Mouse (Mus musculus): Measurements from ENCODE around the gene Rnf227. TPM values are rescaled to one million over a fixed set of nuclear protein-coding genes. Genes with fewer than 3 reads are reported as not detected.

The Rnf227 gene
- total RNA-seq, 2 experiments from 2014 or later: not detected

GRCm38 (mm10) chr11:69368356-69369214, 28.3 kb downstream of the Rnf227 start:
- peak; percentile 67 for DNase-seq
- H3K4me3 ChIP-seq: peak overlapping the region; percentile 89
- intact Hi-C loops (cut with DNase I): no loop called here

GRCm38 (mm10) chr11:69369215-69369989, 29.1 kb downstream of the Rnf227 start, which contains the start of gene Chd3:
TSS of gene Chd3 (minus strand) at chr11:69369406.
- peak; percentile 36 for DNase-seq
- H3K4me3 ChIP-seq: peak within 1 kb of the TSS; percentile 89
- no peak for TF ChIP-seq CTCF (IDR thresholded peaks at IDR 0.05)
- intact Hi-C loops (cut with DNase I): no loop called here
- H3K27ac ChIP-seq: peak within 1 kb of the TSS; percentile 94

More at GRCm38 (mm10) chr11:69368356-69369214, 28.3 kb downstream of the Rnf227 start:
- H3K27ac ChIP-seq: peak overlapping the region; percentile 94
- no peak for TF ChIP-seq CTCF (IDR thresholded peaks at IDR 0.05)

- intact Hi-C loops (cut with DNase I): no loop called here
- DNase-seq: no peak
- H3K4me3 ChIP-seq: peak overlapping the region; percentile 89; the same call in 1 of the 2 replicates
- no peak for TF ChIP-seq CTCF (IDR thresholded peaks at IDR 0.05)
- H3K27ac ChIP-seq: peak overlapping the region; percentile 35; the same call in 1 of the 2 replicates
Observed at GRCm38 (mm10) chr11:69369990-69370816, 29.9 kb downstream of the Rnf227 start.

GRCm38 (mm10) chr11:69370817-69371215, 30.6 kb downstream of the Rnf227 start:
- TF ChIP-seq CTCF (IDR thresholded peaks at IDR 0.05): no peak
- no peak for DNase-seq
- no peak overlapping the region for H3K4me3 ChIP-seq
- intact Hi-C loops (cut with DNase I): no loop called here
- peak overlapping the region; percentile 35; the same call in 1 of the 2 replicates for H3K27ac ChIP-seq

- no peak for DNase-seq
- no peak for TF ChIP-seq CTCF (IDR thresholded peaks at IDR 0.05)
- no peak overlapping the region for H3K4me3 ChIP-seq
- intact Hi-C loops (cut with DNase I): no loop called here
- no peak overlapping the region for H3K27ac ChIP-seq
Observed at GRCm38 (mm10) chr11:69371601-69372000, 31.3 kb downstream of the Rnf227 start.

- intact Hi-C loops (cut with DNase I): no loop called here
- no peak overlapping the region for H3K27ac ChIP-seq
- no peak for DNase-seq
- no peak for TF ChIP-seq CTCF (IDR thresholded peaks at IDR 0.05)
- H3K4me3 ChIP-seq: no peak overlapping the region
Observed at GRCm38 (mm10) chr11:69372056-69372779, 32.0 kb downstream of the Rnf227 start.

- DNase-seq: no peak
- TF ChIP-seq CTCF (IDR thresholded peaks at IDR 0.05): peak; percentile 51
- Histone ChIP-seq H3K4me3 (no peak overlapping the region), H3K27ac (no peak overlapping the region)
- intact Hi-C loops (cut with DNase I): no loop called here
Observed at GRCm38 (mm10) chr11:69372780-69373170, 32.5 kb downstream of the Rnf227 start.

GRCm38 (mm10) chr11:69373223-69373965, 33.1 kb downstream of the Rnf227 start:
- intact Hi-C loops (cut with DNase I): no loop called here
- no peak for DNase-seq
- no peak overlapping the region for H3K4me3 ChIP-seq
- no peak overlapping the region for H3K27ac ChIP-seq
- no peak for TF ChIP-seq CTCF (IDR thresholded peaks at IDR 0.05)

GRCm38 (mm10) chr11:69375646-69376045, 35.4 kb downstream of the Rnf227 start:
- no peak for DNase-seq
- no peak for TF ChIP-seq CTCF (IDR thresholded peaks at IDR 0.05)
- Histone ChIP-seq H3K27ac (no peak overlapping the region), H3K4me3 (no peak overlapping the region)
- intact Hi-C loops (cut with DNase I): no loop called here

GRCm38 (mm10) chr11:69377766-69378165, 37.5 kb downstream of the Rnf227 start:
- intact Hi-C loops (cut with DNase I): no loop called here
- no peak overlapping the region for H3K4me3 ChIP-seq
- no peak for DNase-seq
- TF ChIP-seq CTCF (IDR thresholded peaks at IDR 0.05): no peak
- H3K27ac ChIP-seq: no peak overlapping the region

GRCm38 (mm10) chr11:69379600-69379999, 39.3 kb downstream of the Rnf227 start:
- intact Hi-C loops (cut with DNase I): no loop called here
- Histone ChIP-seq H3K27ac (no peak overlapping the region), H3K4me3 (no peak overlapping the region)
- no peak for TF ChIP-seq CTCF (IDR thresholded peaks at IDR 0.05)
- DNase-seq: no peak
